Mouse (Mus musculus) heart, postnatal 0 days (tissue): ENCODE results near the gene Slc25a28. TPM values are rescaled to one million over a fixed set of nuclear protein-coding genes. Genes with fewer than 3 reads are reported as not detected.
A peak's percentile ranks its signal among the peaks of the same experiment; 100 is the strongest.

Source experiments
- ATAC-seq: fragments of 200-750 bp; cut with Nextera tagmentation; 2 replicates; pipeline ENCODE4 v1.8.0; 2017; ENCODE audit warnings: low read depth, moderate number of reproducible peaks, moderate library complexity; ENCODE audit not compliant: insufficient read depth
- DNase-seq: peaks from one replicate; pipeline ENCODE4 v3.0.0-alpha.2; 2016; ENCODE audit warnings: low spot score
- H3K27ac ChIP-seq: fragments of 300-500 bp; sonication (generic); 2 replicates; pipeline ENCODE4 v1.5.1; 2014; ENCODE audit warnings: low read depth, mild to moderate bottlenecking
- H3K27me3 ChIP-seq: fragments of 300-500 bp; sonication (generic); 2 replicates; pipeline ENCODE4 v1.6.1; 2014; ENCODE audit warnings: low read length, mixed read lengths; ENCODE audit not compliant: control insufficient read depth, insufficient read depth
- H3K36me3 ChIP-seq: fragments of 300-500 bp; sonication (generic); replicated peaks from 2 replicates; pipeline ENCODE4 v1.6.1; 2014; ENCODE audit warnings: low read length, mixed read lengths; ENCODE audit not compliant: control insufficient read depth, insufficient read depth
- H3K4me1 ChIP-seq: fragments of 300-500 bp; sonication (generic); 2 replicates; pipeline ENCODE4 v1.6.1; 2014; ENCODE audit warnings: antibody characterized with exemption; ENCODE audit not compliant: control insufficient read depth, insufficient read depth
- H3K4me2 ChIP-seq: fragments of 300-500 bp; sonication (generic); 2 replicates; pipeline ENCODE4 v1.6.1; 2014; ENCODE audit warnings: low read depth, mild to moderate bottlenecking, low read length, moderate library complexity
- H3K4me3 ChIP-seq: fragments of 300-500 bp; sonication (generic); 2 replicates; pipeline ENCODE4 v1.5.1; 2014; ENCODE audit warnings: low read depth, low read length
- H3K9ac ChIP-seq: fragments of 300-500 bp; sonication (generic); replicated peaks from 2 replicates; pipeline ENCODE4 v1.6.1; 2014; ENCODE audit warnings: low read depth, low read length, mixed read lengths
- H3K9me3 ChIP-seq: fragments of 300-500 bp; sonication (generic); replicated peaks from 2 replicates; pipeline ENCODE4 v1.6.1; 2016; ENCODE audit warnings: low read length; ENCODE audit not compliant: control insufficient read depth
- CTCF ChIP-seq: IDR thresholded peaks from 2 replicates; pipeline ENCODE4 v1.5.1; 2016; ENCODE audit warnings: antibody characterized with exemption, control low read depth, low read depth
- EP300 ChIP-seq: IDR thresholded peaks from 2 replicates; pipeline ENCODE4 v1.6.1; 2016; ENCODE audit warnings: antibody characterized with exemption, low read depth
- WGBS: fragments of 180-500 bp; shearing (Covaris S2); extraction: QIAGEN DNeasy Blood & Tissue Kit; methylation state at CpG from one replicate; pipeline ENCODE4 v1.1.7; 2014; 5-methylcytosine and 5-hydroxymethylcytosine counted together
- microRNA-seq: library from miRNA; unstranded; fragments of <30 nt; microRNA quantifications from one replicate; pipeline ENCODE4, GENCODE M21; 2016
- polyA plus RNA-seq: library from polyadenylated mRNA; unstranded; fragments of >200 nt; fragmentation: Nextera tagmentation; extraction: Ambion mirVana; gene quantifications from 2 replicates; pipeline ENCODE4 v1.2.1, GENCODE M21; 2015
- total RNA-seq: library from RNA; depleted of rRNA; stranded (reverse); fragments of >200 nt; gene quantifications from 2 replicates; pipeline ENCODE4 v1.2.3, GENCODE M21; 2014; ENCODE audit warnings: low replicate concordance; rRNA removed

Gene Slc25a28
- total and polyA plus RNA-seq, 2 experiments from 2014 or later: 8.9 to 19.8 TPM

GRCm38 (mm10) chr19:43614341-43615073 lies 60.2 kb downstream of the Slc25a28 start:
- WGBS: under 1% methylated on average over 90 of the region's 92 CpGs
- Histone ChIP-seq H3K4me1 (peaks cover 4% of the 10 kb centered on the region; the same call in 1 of the 2 replicates), H3K9me3 (no peaks in the 10 kb centered on the region), H3K4me2 (peak overlapping the region; percentile 55), H3K9ac (no peak overlapping the region), H3K27ac (no peak overlapping the region), H3K36me3 (no peaks in the 10 kb centered on the region), H3K4me3 (peak overlapping the region; percentile 37), H3K27me3 (peaks cover 99% of the 10 kb centered on the region)
- no peak for DNase-seq
- no peak for ATAC-seq
- TF ChIP-seq CTCF: no peak
- no peak for TF ChIP-seq EP300

Small RNA genes lying within 50 kb of the gene (microRNA-seq; reads per million reads assigned to microRNA genes)
- gene Gm22646: not detected

Other genes with a start within 250 kb of the Slc25a28 start
- gene Cnnm1, start 234.4 kb downstream of the Slc25a28 start, total RNA-seq: 0.12 TPM in 1 of 2 replicates, not detected in the other
- gene Cnnm1, start 234.4 kb downstream of the Slc25a28 start, polyA plus RNA-seq: 0.03 TPM in 1 of 2 replicates, not detected in the other
- gene Got1, start 150.3 kb downstream of the Slc25a28 start, total RNA-seq: 344 and 375 TPM in 2 replicates
- gene Got1, start 150.3 kb downstream of the Slc25a28 start, polyA plus RNA-seq: 394 and 404 TPM in 2 replicates
- gene Nkx2-3, start 62.6 kb downstream of the Slc25a28 start, total RNA-seq: 0.15 TPM in 1 of 2 replicates, not detected in the other
- gene Nkx2-3, start 62.6 kb downstream of the Slc25a28 start, polyA plus RNA-seq: not detected in 2 replicates
- gene Entpd7, start 14.8 kb upstream of the Slc25a28 start, total RNA-seq: 0.70 and 2.1 TPM in 2 replicates
- 2.9 and 3.2 TPM in 2 replicates for gene Entpd7, start 14.8 kb upstream of the Slc25a28 start, polyA plus RNA-seq
- gene Cutc, start 78.1 kb upstream of the Slc25a28 start, total RNA-seq: 1.1 and 14.7 TPM in 2 replicates
- 15.1 and 15.8 TPM in 2 replicates for gene Cutc, start 78.1 kb upstream of the Slc25a28 start, polyA plus RNA-seq
- 29.5 and 31.0 TPM in 2 replicates for gene Cox15, start 78.1 kb upstream of the Slc25a28 start, total RNA-seq
- 9.4 and 9.8 TPM in 2 replicates for gene Cox15, start 78.1 kb upstream of the Slc25a28 start, polyA plus RNA-seq
- gene Abcc2, start 107.3 kb upstream of the Slc25a28 start, total RNA-seq: not detected in 2 replicates
- not detected in 2 replicates for gene Abcc2, start 107.3 kb upstream of the Slc25a28 start, polyA plus RNA-seq